8 mouse cellular contexts compared by ENCODE assay signal in the genomic region with DNA sequence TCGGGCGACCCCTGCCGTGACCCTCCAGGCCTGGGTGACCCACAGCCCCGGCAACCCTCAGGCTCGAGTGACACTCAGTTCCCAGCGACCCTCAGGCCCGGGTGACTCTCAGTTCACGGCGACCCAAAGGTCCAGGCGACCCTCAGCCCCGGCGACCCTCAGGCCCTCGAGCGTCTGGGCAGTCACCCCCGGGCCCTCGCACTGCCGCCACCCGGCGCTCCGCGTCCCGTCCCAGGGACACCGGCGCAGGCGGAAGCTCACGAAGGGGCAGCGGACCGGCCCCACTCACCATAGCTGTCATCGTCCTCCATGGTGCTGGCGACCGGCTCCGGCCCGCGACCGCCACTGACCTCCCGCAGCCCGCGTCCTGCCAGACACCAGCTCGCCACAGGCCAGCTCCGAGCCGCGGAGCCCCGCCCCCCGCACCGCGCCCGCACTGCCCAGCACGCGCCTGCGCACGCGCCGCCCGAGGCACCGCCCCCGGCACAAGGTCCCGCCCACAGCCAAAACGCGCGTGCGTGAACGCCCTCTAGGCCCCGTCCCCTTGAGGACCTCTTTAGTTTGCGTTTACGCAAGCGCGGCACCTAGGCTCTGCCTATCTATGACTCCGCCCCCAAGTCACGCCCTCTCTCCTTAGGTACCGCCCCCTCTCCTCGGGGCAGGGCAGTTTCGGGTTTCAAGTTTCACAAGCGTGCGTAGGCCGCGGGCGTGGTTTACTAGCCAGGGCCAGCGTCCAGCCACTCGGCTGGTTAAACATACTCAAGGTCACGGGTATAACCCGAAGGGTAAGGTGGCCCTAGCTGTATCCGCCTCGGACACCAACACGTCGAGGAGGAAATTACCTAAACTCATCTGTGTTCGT. TPM values are rescaled to one million over a fixed set of nuclear protein-coding genes. Genes with fewer than 3 reads are reported as not detected.
DNase-seq lines count a peak whose midpoint lies in the region; ATAC-seq lines count a peak whose summit lies in the region.

A gene (minus strand): TSS at position 443 of the 862 bp plus-strand sequence.

- WGBS in intestine, embryonic 14.5 days = under 1% methylated on average over 85 of the region's 86 CpGs

- H3K9ac ChIP-seq in intestine, embryonic 14.5 days (ENCODE audit: low read length) = peak within 1 kb of the TSS; percentile 79

- H3K9me3 ChIP-seq in intestine, embryonic 14.5 days (ENCODE audit: control insufficient read depth, low read length) = no peaks in the 10 kb centered on the region

- no peaks in the 10 kb centered on the region for H3K27me3 ChIP-seq in intestine, embryonic 14.5 days (replicated peaks; ENCODE audit: control insufficient read depth, insufficient read depth, low read length)

- H3K4me1 ChIP-seq in intestine, embryonic 14.5 days (replicated peaks; ENCODE audit: control insufficient read depth, insufficient read depth, low read length) = peaks cover 22% of the 10 kb centered on the region

- peak; percentile 100 for DNase-seq in adrenal gland, adult 18-20 months (ENCODE audit: low spot score in 2 of 2)
- DNase-seq in embryo, embryonic 11 days = peak; percentile 99
- peak; percentile 99 for DNase-seq in gastrocnemius, postnatal 25 days
- DNase-seq in intestine, embryonic 14.5 days (ENCODE audit: low spot score) = peak; percentile 99
- peak; percentile 98 for DNase-seq in left cerebral cortex, postnatal 14 days (ENCODE audit: low spot score in 2 of 2)
- DNase-seq in mesoderm, embryonic 11.5 days (ENCODE audit: low read depth, low spot score) = peak; percentile 99
- peak; percentile 98 for DNase-seq in right cerebral cortex, postnatal 36 days (ENCODE audit: low spot score in 2 of 2)
- DNase-seq in yolk sac, embryonic 10.5 days (ENCODE audit: low spot score) = peak; percentile 100

- peak within 1 kb of the TSS; percentile 80 for H3K4me3 ChIP-seq in intestine, embryonic 14.5 days (ENCODE audit: low read depth, low read length)

- intact Hi-C loops in left cerebral cortex, postnatal 14 days (cut with DNase I) = no loop called here

- ATAC-seq in intestine, embryonic 14.5 days (replicated peaks; ENCODE audit: low FRiP score, low TSS enrichment, low read depth) = peak; percentile 92

- H3K4me2 ChIP-seq in intestine, embryonic 14.5 days (ENCODE audit: low read length) = peak within 1 kb of the TSS; percentile 93

- H3K27ac ChIP-seq in intestine, embryonic 14.5 days (ENCODE audit: low read depth) = peak within 1 kb of the TSS; percentile 79

- no peaks in the 10 kb centered on the region for H3K36me3 ChIP-seq in intestine, embryonic 14.5 days (ENCODE audit: control insufficient read depth, insufficient read depth, low read length)

RNA-seq across cellular contexts. Expression of the gene that starts here (rescaled TPM):
- total RNA-seq in adrenal gland, adult 18-20 months (2021) = 10 to 100 TPM; 29.4 to 32.2 TPM
- total RNA-seq in gastrocnemius, postnatal 25 days (2021) = 10 to 100 TPM; 30.0 to 32.3 TPM
- polyA plus RNA-seq in intestine, embryonic 14.5 days (2014; fragmentation: Nextera tagmentation; extraction: Ambion mirVana) = 8.3 and 9.3 TPM in 2 replicates
- 10 to 100 TPM; 62.5 to 71.8 TPM for total RNA-seq in left cerebral cortex, postnatal 14 days (2021)

Comparison
In these comparisons a context has a peak if more than half of its experiments do, and no peak if none do; other contexts are left out.
1. Peak in every context shown above with its lines: DNase-seq, ATAC-seq, H3K4me3 ChIP-seq and H3K27ac ChIP-seq.